Mouse (Mus musculus) megakaryocyte, embryonic 14.5 days (primary cell): ENCODE results near the gene 2210011C24Rik. TPM values are rescaled to one million over a fixed set of nuclear protein-coding genes. Genes with fewer than 3 reads are reported as not detected.

Experiments
- H3K27me3 ChIP-seq: replicated peaks from 2 replicates; pipeline ENCODE3; 2012; ENCODE audit warnings: inconsistent platforms
- H3K36me3 ChIP-seq: replicated peaks from 2 replicates; pipeline ENCODE3; 2012; ENCODE audit warnings: low read length, inconsistent platforms, mixed read lengths
- H3K4me1 ChIP-seq: 2 replicates; pipeline ENCODE4 v1.6.1; 2012; ENCODE audit warnings: inconsistent platforms
- H3K4me3 ChIP-seq: replicated peaks from 2 replicates; pipeline ENCODE3; 2012; ENCODE audit warnings: moderate library complexity, mild to moderate bottlenecking, inconsistent platforms
- H3K9me3 ChIP-seq: 2 replicates; pipeline ENCODE4 v1.6.1; 2012; ENCODE audit warnings: inconsistent platforms
- FLI1 ChIP-seq: IDR thresholded peaks from 2 replicates; pipeline ENCODE4 v1.6.1; 2012; ENCODE audit warnings: low read length, inconsistent platforms, mixed read lengths
- GATA1 ChIP-seq: IDR thresholded peaks from 3 replicates; pipeline ENCODE4 v1.6.1; 2012; ENCODE audit warnings: mixed read lengths, low read length, inconsistent platforms, borderline replicate concordance
- polyA plus RNA-seq: library from polyadenylated mRNA; stranded (reverse); fragments of >175 nt; gene quantifications from 2 replicates; pipeline ENCODE4 v1.2.3, GENCODE M21; 2012; ENCODE audit warnings: low replicate concordance; ENCODE audit not compliant: insufficient read depth

Gene 2210011C24Rik
- polyA plus RNA-seq, 1 experiment, result not detected

DNA sequence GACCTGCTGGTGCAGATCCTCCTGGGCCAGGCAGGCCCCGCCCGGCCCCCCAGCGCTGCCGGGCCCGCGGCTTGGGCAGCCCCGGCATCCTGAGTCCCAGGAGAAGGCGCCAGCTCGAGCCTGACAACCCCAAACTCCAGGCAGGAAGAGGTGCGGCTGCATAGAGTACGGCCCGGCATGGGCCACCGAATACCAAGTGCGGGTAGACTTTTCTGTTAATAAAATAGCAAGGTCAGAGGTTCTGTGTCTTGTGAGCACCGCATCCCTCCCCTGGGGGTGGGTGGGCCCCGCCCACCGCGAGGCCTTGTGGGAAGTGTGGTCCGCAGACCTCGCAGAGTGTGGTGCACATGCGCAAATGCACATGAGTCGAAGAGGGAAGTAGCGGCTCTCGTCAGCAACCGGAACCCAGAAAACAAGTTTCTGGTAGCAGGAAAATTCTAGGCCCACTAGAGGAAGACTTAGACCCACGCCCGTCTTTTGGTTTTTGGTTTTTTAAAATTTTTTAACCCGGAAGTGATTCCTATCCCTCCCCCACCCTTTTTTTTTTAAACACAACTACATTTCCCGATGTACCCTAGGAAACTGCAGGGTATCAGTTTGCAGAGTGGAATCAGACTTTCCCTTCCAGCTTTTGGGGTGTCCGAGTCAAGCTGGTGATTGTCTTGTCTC is 7.3 kb downstream of the 2210011C24Rik start:
- Histone ChIP-seq H3K4me1 (peaks cover 38% of the 10 kb centered on the region), H3K27me3 (no peaks in the 10 kb centered on the region), H3K4me3 (peak overlapping the region; percentile 91), H3K9me3 (no peaks in the 10 kb centered on the region), H3K36me3 (peaks cover 38% of the 10 kb centered on the region)
- no peak for TF ChIP-seq FLI1
- no peak for TF ChIP-seq GATA1

DNA sequence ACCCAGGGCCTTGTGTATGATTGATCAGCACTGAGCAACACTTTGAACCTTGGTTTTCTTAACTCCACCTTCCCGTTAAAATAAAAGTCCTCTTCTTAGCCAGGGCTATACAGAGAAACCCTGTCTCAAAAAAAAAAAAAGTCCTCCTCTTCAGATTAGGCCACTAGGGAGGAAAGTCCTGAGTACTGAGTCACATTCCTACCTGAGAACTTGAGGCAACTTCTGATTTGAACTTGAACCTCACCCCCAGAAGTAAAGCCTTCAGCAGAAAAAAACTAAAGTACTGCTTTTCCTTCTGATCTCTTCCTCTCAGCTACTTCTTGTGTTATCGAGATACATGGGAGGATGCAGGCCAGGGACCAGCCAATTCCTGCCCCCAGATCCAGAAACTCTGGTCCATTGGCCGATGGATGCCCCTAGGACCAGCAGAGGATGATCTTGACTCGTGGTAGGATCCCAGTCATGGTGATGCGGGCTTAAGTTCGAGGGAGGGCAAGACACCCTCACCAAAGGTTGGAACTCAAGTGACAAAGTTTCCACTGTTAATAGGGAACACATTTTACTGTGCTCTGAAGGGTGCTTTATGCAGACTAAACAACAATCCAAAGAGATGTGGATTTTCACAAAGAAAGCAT is 8.2 kb downstream of the 2210011C24Rik start:
- peak overlapping the region; percentile 91 for H3K4me3 ChIP-seq
- TF ChIP-seq FLI1 (no peak), GATA1 (no peak)
- peaks cover 47% of the 10 kb centered on the region for H3K36me3 ChIP-seq
- no peaks in the 10 kb centered on the region for H3K9me3 ChIP-seq
- H3K4me1 ChIP-seq, result peaks cover 48% of the 10 kb centered on the region
- no peaks in the 10 kb centered on the region for H3K27me3 ChIP-seq

DNA sequence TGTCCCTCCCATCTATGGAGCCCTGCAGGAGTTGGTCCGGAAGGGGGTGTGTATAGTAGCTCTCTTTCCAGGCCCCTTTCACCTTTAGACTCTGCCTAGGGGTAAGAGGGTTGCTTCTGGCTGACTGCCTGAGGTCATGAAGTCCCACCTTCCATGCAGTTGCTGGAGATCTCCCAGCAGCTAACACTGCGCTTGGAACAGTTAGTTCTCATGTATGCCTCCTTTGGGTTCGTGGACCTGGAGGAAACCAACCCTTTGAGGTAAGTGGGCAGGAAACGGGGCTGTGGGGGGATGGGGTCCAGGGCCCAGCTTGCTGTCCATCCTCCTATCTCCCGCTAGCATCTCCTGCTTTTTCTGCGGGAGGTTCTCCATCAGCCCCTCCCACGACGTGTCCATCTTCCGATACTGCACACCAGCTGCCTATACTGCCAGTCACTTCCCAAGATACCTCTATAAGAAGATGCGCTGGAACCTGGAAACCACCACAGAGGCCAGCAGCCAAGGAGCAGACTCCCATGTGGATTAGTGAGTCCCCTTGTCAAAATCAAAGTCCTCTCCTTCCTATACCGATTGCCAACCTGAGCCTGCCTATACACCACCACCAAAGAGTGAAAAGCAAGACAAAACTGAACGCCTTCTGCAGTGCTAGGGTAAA is 8.9 kb downstream of the 2210011C24Rik start:
- no peaks in the 10 kb centered on the region for H3K9me3 ChIP-seq
- H3K4me3 ChIP-seq, result peak overlapping the region; percentile 10
- H3K27me3 ChIP-seq, result no peaks in the 10 kb centered on the region
- H3K4me1 ChIP-seq, result peaks cover 49% of the 10 kb centered on the region
- H3K36me3 ChIP-seq, result peaks cover 47% of the 10 kb centered on the region
- no peak for TF ChIP-seq FLI1
- no peak for TF ChIP-seq GATA1

DNA sequence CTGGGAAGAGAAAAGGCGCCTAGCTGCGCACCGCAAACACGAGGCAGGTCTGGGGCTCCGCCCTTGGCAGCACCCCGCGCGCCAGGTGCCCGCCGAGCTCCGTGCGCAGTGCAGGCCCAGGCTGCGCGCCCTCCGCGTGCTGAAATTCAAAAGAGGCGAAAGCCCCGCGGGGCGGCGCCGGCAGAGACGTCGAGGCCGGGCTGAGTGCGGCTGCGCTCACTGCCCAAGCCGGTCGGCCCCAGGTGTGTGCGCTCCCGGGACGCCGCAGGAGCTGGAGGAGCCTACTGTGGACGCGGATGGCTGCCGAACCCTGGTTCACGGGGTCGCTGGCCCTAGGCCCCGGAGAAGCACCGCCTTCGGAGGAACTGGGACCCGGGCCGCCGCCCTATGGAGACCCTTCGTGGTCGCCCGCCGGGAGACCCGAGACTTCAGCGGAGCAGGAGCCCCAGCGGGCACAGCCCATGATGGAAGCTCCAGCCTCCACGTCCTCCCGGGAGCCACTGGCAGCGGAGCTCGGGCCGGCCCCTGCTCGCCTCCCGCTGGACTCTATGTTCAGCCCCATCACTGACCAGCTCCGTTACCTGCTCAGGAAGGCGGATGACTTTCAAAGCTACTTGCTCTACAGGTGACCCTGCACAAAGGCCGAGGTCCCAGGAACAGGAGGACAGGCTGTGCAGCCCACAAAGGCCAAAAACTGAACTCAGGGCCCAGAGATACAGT is 10.5 kb downstream of the 2210011C24Rik start, which contains the start of gene 1700067K01Rik:
Gene 1700067K01Rik (plus strand): TSS at position 222 of the 720 bp plus-strand sequence.
- TF ChIP-seq GATA1 (no peak), FLI1 (no peak)
- Histone ChIP-seq H3K27me3 (no peaks in the 10 kb centered on the region), H3K9me3 (no peaks in the 10 kb centered on the region), H3K36me3 (peaks cover 47% of the 10 kb centered on the region), H3K4me3 (no peak within 1 kb of the TSS), H3K4me1 (peaks cover 50% of the 10 kb centered on the region)

DNA sequence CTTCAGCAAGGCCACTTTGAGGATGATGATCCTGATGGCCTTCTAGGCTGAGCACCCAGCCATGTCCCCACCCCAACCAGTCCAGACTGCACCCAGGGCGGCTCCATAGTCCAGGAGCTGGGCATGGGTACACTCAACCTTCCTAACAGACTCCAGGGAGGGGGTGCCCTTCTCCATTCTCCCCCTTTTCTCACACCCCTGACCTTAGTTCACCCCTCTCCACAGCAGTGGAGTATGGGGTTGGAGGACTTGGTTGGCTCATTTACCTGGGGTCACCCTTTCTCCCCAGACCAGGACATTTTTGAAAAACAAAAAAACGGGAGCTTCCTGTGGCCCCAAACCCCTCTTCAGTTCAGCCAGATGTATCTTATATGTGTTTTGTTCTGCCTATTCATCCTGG is 12.1 kb downstream of the 2210011C24Rik start:
- no peak for TF ChIP-seq FLI1
- no peak for TF ChIP-seq GATA1
- Histone ChIP-seq H3K4me1 (peaks cover 55% of the 10 kb centered on the region), H3K27me3 (no peaks in the 10 kb centered on the region), H3K36me3 (peaks cover 55% of the 10 kb centered on the region), H3K9me3 (no peaks in the 10 kb centered on the region), H3K4me3 (peak overlapping the region; percentile 91)

DNA sequence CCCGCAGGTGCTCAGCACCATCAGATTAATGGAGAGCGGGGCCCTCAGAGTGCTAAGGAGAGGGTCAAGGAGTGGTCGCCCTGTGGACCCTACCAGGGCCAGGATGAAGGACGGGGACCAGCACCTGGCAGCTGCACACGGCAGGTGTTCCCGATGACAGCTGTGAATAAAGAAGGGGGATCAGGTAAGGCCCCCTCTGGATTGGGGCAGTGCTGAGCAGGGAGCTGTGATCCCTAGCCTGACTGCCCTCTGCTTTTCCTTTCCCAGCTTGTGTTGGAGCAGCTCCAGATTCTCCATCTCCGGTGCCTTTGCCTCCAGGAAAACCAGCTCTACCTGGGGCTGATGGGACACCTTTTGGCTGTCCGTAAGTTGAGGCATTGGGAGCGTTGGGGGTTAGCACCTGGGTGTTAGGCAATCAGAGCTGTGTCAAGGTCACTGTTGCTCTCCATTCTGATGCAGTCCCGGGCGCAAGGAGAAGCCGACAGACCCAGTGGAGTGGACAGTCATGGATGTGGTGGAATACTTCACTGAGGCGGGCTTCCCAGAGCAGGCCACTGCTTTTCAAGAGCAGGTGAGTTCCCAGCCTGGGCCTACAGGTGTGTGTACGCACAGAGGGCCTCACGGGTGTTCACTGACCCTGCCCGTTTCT is 12.8 kb downstream of the 2210011C24Rik start:
- peak overlapping the region; percentile 91 for H3K4me3 ChIP-seq
- peaks cover 62% of the 10 kb centered on the region for H3K36me3 ChIP-seq
- peaks cover 58% of the 10 kb centered on the region for H3K4me1 ChIP-seq
- H3K9me3 ChIP-seq, result no peaks in the 10 kb centered on the region
- no peaks in the 10 kb centered on the region for H3K27me3 ChIP-seq
- TF ChIP-seq GATA1 (no peak), FLI1 (no peak)

DNA sequence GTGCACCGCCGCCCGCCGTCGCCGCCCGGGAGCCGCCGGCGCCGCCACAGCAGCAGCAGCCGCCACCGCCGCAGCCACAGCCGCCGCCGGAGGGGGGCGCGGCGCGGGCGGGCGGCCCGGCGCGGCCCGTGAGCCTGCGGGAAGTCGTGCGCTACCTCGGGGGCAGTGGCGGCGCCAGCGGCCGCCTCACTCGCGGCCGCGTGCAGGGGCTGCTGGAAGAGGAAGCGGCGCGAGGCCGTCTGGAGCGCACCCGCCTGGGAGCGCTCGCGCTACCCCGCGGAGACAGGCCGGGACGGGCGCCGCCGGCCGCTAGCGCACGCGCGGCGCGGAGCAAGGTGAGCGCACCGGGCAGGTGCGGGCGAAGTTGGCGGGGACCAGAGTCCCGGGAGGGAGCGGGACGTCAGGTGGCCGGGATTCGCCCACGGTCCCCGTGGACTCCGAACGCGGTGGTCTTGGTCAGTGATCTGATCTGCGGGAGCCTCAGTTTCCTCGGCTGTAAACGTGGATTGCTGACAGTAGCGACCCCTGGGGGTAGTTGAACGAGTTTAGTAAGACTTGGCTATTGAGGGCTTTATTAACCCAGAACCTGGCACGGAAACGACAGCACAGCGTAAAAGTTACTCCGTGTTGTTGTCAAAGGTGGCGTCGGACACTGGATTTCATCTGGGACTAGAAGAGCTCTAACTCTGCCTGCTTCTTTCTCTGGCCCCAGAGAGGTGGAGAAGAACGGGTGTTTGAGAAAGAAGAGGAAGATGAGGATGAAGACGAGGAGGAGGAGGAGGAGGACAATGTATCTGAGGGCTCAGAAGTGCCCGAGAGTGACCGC is 13.5 kb downstream of the 2210011C24Rik start:
- Histone ChIP-seq H3K27me3 (no peaks in the 10 kb centered on the region), H3K4me3 (peak overlapping the region; percentile 91), H3K9me3 (no peaks in the 10 kb centered on the region), H3K4me1 (peaks cover 51% of the 10 kb centered on the region), H3K36me3 (peaks cover 67% of the 10 kb centered on the region)
- TF ChIP-seq FLI1 (no peak), GATA1 (no peak)

DNA sequence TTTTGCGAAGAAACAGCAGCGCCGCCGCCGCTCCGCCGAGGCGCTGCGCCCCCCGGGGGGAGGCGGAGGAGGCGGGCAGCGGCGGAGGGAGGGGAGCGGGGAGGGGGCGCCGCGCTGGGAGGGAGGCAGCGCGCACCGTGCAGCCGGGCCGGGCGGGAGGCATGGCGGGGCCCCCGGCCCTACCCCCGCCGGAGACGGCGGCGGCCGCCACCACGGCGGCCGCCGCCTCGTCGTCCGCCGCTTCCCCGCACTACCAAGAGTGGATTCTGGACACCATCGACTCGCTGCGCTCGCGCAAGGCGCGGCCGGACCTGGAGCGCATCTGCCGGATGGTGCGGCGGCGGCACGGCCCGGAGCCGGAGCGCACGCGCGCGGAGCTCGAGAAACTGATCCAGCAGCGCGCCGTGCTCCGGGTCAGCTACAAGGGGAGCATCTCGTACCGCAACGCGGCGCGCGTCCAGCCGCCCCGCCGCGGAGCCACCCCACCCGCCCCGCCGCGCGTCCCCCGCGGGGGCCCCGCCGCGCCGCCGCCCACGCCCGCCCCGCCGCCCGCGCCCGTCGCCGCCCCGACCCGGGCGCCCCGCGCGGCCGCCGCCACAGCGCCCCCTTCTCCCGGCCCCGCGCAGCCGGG is 14.3 kb downstream of the 2210011C24Rik start, which contains the start of gene Samd1:
Gene Samd1 (plus strand): TSS at position 162 of the 631 bp plus-strand sequence.
- Histone ChIP-seq H3K27me3 (no peaks in the 10 kb centered on the region), H3K9me3 (no peaks in the 10 kb centered on the region), H3K36me3 (peaks cover 62% of the 10 kb centered on the region), H3K4me1 (peaks cover 43% of the 10 kb centered on the region), H3K4me3 (peak within 1 kb of the TSS; percentile 91)
- TF ChIP-seq GATA1, result no peak
- TF ChIP-seq FLI1, result no peak
